Mouse (Mus musculus) lung, postnatal 36 days (tissue): ENCODE results near the gene Aqp2.

Source experiments
- DNase-seq: peaks from one replicate; pipeline ENCODE4 v3.0.0; 2022; ENCODE audit warnings: mixed read lengths

Gene Aqp2

DNA sequence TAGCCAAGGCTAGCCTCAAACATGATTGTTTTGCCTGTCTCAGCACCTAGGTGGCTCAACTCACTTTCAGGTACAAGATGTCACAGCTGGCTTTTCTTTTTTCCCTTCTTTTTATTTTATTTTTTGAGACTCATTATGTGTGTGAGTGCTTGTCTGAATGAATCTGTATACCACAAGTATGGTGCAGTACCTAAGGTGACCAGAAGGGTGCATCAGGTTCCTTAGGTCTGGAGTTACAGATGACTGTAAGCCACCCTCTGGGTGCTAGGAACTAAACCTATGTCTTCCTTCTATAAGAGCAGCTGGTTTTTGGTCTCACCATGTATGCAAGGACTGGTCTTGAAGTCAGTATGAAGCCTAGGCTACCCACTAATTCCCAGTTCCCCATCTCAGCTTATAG is 52.8 kb downstream of the Aqp2 start:
- DNase-seq = peak; percentile 33
